Mouse (Mus musculus): Measurements from ENCODE around the gene Pidd1.

Pidd1 gene

GRCm38 (mm10) chr7:141472763-141473162 is 28.9 kb upstream of the Pidd1 start:
- no peak for DNase-seq (ENCODE audit: low read depth, low spot score)

- DNase-seq (ENCODE audit: low read depth, low spot score) = no peak
Measured at GRCm38 (mm10) chr7:141472226-141472625, 28.4 kb upstream of the Pidd1 start.

GRCm38 (mm10) chr7:141471236-141471635 is 27.4 kb upstream of the Pidd1 start:
- DNase-seq (ENCODE audit: low read depth, low spot score) = no peak

- no peak for DNase-seq (ENCODE audit: low read depth, low spot score)
Measured at GRCm38 (mm10) chr7:141470637-141470944, 26.8 kb upstream of the Pidd1 start.

GRCm38 (mm10) chr7:141469901-141470636 is 26.2 kb upstream of the Pidd1 start:
- DNase-seq (ENCODE audit: low read depth, low spot score) = no peak

- no peak for DNase-seq (ENCODE audit: low read depth, low spot score)
Measured at GRCm38 (mm10) chr7:141469352-141469751, 25.5 kb upstream of the Pidd1 start.

DNA sequence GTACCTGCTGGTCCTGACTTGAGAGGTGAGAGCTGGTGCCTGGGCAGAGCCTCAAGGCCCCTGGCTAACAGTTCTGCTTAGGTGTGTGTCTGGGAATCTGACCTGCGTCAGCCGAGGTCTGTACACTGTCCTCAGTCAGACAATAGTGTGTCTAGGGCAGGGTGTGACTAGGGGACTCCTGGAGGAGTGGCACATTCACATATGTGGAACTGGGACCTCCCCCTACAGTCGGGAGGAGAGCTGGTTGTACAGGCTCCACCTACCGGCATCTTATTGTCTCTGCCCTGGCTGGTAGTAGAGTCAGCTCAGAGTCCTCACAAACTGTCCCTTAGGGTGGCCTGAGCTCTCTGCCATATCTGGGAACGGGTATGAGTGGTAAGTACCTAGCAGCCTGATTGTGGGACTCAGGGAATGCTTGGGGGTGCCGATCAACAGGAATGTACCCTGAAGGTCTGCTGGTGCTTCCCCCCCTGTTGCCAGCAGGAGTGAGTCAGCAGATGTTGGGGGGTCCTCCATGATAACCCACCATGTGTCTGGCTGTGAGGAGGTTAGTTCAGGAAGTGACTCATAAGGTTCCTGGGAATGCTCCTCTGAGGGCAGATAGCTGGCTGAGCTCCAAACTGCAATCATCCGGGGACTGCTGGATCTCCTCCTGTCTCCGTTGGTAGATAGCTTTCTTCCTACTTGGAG is 24.8 kb upstream of the Pidd1 start:
- DNase-seq (ENCODE audit: low read depth, low spot score) = peak; percentile 65

DNA sequence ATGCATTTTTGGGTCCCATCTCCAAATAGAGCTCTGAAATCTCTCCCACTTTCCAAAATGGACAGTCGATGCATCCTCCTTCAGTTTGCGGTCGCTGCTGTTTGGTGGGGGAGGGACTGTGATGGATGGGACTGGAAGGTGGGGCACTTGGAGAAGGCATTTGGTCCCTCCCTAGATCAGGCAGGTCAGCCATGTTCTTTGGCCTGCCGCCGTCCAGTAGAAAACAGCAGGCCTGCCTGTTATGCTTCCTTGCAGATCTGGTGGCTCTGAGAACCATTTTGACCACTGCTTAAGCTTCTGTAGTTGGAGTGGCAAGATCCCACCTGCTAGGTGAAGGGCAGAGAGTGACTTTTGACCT is 24.3 kb upstream of the Pidd1 start:
- no peak for DNase-seq (ENCODE audit: low read depth, low spot score)

DNA sequence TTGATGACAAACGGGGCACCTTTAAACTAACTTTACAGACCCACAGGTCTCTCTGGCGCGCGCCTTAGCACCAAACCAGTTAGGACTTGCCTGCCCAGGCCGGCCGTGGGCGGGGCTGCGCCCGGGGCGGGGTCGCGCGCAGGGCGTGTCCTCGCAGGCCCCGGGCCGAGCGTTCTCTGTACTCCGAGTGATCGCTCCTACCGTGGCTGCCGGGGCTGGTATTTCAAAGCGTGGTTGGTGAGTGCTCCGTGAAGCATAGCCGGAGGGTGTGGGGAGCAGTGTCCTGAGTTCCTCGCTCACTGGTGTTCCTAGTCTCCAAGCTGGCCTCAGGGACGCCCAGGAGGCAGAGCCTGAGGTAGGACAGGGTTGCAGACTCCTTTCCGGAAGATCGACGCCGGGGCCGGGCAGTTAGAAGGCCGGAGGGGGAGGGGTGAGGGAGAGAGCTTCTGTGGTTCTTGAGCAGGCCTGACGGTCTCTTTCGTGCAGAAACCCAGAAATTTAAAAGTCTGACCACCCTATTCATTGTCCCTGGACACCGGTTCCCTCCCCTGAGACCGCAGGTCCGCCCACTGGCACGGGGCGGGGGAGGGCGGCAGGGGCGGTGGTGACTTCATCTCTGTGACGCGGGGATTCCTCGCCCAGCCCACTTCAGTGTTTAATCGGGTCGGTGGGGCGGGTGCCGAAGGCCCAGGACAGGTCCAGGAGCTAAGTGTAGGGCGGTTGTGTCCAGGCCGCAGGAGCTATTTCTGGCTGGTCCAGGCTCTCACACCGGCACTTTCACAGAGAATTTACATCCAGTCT is 23.6 kb upstream of the Pidd1 start, which contains the start of gene Cd151:
TSS of gene Cd151 (plus strand) at position 163 of the 801 bp plus-strand sequence.
- DNase-seq (ENCODE audit: low read depth, low spot score) = peak; percentile 72

GRCm38 (mm10) chr7:141466607-141467148 is 22.9 kb upstream of the Pidd1 start:
- DNase-seq (ENCODE audit: low read depth, low spot score) = no peak

GRCm38 (mm10) chr7:141466045-141466394 is 22.2 kb upstream of the Pidd1 start:
- no peak for DNase-seq (ENCODE audit: low read depth, low spot score)

DNA sequence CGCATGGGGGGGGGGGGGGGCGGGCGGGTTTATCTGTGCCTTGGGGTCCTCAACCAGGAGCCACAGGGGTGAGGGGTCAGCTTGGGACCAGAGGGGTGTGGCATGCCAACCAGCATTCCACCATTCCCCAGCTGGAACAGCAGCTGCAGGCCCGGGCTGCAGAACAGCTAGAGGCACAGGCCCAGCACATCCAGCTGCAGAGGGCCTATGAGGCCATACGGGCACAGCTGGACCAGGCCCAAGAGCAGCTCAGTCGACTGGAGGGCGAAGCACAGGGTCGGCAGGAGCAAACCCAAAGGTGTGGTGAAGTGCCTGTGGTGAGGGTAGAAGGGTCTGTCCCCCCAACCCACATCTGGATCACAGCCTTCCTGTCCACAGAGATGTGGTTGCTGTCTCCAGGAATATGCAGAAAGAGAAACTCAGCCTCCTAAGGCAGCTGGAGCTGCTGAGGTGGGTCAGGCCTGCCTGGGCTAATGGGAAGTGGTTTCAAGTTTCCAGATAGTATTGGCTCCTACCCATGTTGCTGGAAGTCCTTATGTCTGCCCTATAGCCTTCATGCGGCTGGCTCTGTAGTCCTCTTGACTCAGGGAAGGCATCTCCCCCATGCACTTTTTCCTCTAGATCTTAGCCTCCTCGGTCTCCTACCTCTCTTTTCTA is 21.7 kb upstream of the Pidd1 start:
- DNase-seq (ENCODE audit: low read depth, low spot score) = no peak

DNA sequence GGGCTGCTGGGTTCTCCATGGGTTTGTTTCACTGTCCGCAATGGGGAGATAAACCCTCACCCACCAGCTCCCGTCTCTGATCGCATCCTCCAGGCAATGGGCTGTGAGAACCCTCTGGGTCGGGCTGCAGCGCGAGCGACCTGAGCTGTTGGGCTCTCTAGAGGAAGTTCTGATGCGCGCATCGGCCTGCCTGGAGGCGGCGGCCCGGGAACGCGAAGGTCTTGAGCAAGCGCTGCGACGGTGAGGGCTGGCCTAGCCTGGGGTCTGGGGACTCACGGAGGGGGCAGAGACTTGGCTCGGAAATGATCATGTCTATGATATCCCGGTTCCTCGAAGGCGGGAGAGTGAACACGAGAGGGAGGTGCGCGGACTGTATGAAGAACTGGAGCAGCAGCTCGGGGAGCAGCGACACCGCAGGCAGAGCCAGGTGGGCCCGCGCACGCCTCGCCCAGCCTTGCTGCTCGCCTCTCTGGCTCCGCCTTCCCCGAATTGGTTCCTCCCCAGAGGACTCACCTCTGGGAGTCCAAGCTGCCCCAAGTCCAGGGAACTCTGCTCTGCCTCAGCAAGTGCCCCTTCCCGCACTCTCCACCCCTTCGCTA is 20.9 kb upstream of the Pidd1 start:
- no peak for DNase-seq (ENCODE audit: low read depth, low spot score)

GRCm38 (mm10) chr7:141463824-141464602 is 20.2 kb upstream of the Pidd1 start:
- DNase-seq (ENCODE audit: low read depth, low spot score) = no peak

GRCm38 (mm10) chr7:141462333-141462821 is 18.6 kb upstream of the Pidd1 start:
- DNase-seq (ENCODE audit: low read depth, low spot score) = no peak

DNA sequence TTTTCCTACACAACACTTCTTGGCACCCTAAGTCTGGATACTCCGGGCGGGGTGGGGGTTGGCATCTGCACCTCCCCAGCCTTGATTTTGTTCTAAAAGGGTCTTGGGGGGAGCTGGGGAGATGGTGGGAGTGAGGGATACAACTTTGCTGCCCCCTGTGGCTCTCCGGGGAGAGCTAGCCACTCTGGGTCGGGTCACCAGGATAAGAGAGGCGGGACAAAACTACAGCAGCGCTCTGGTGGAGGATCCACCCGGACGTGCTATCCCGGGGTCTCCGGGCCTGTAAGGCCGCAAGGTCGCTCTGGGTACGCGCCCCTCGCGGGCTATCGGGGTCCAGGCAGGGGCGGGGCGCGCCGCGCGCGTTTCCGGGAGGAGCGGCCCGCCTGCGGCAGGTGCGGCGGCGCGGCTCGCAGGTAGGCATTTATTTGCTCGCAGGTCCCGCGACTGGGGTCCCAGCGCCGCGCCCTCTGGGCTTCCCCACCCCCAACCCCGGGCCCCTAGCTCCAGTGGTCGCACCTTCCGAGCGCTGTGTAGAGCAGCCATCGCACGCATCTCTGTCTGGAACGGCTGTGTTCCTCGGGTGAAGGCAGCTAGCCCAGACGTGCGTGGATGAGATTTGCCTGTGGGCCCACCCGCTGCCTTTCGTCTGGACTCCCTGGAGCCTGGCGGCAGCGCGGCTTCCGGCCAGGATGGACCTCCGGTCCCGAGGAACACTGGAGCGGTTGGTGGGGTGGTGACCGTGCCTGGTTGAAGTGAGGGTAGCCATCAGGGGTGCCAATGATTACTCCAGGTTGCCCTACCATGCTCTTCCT is 17.9 kb upstream of the Pidd1 start:
- no peak for DNase-seq (ENCODE audit: low read depth, low spot score)

DNA sequence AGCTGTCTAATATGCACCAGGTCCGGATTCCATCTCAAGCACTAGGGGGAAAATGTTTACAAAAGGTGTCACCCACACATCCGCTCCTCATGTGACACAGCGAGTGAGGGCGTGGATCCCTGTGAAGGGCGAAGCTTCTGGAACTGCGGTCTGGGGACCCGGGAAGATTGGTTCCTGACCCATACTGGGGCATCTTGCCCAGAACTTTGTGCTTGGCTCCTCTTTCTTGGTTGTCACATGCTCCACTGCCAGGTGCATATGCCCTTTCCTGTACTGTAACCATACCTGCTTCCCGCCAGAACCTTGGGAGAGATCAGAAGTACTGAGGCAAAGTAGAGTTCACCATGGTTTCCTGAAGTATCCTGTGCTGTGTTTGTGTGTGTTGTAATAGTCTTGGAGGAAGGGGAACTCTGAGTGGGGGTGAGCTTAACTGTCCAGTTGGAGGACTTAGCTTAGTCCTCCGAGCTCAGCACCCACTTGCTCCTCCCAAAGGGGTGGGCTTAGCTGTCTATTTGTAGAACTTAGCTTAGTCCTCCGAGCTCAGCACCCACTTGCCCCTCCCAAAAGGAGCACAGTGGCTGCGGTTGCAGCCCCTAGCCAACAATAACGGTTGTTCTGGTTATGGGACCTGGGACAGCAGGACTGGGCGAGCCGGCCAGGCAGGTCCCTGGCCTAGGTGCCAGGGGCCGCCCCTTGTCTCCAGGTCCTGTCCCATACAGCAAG is 16.7 kb upstream of the Pidd1 start, which contains the start of gene Cracr2b:
TSS of gene Cracr2b (plus strand) at position 704 of the 723 bp plus-strand sequence.
- DNase-seq (ENCODE audit: low read depth, low spot score) = no peak

- no peak for DNase-seq (ENCODE audit: low read depth, low spot score)
Measured at GRCm38 (mm10) chr7:141460001-141460390, 16.2 kb upstream of the Pidd1 start.

DNA sequence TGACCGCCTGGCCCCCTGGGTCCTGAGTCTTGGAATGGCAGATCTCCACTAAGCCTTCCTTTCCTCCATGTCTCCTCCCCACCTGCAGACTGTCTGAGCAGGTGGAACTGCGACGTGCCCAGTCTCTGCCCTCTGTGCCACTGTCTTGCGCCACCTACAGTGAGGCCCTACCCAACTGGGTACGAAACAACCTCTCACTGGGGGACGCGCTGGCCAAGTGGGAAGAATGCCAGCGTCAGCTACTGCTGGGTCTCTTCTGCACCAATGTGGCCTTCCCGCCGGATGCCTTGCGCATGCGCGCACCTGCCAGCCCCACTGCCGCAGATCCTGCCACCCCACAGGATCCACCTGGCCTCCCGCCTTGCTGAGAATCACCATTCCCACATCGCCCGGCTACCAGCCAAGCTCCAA is 15.5 kb upstream of the Pidd1 start:
- no peak for DNase-seq (ENCODE audit: low read depth, low spot score)

Data from forelimb bud, embryonic 11.5 days (tissue).